In the genomic region with DNA sequence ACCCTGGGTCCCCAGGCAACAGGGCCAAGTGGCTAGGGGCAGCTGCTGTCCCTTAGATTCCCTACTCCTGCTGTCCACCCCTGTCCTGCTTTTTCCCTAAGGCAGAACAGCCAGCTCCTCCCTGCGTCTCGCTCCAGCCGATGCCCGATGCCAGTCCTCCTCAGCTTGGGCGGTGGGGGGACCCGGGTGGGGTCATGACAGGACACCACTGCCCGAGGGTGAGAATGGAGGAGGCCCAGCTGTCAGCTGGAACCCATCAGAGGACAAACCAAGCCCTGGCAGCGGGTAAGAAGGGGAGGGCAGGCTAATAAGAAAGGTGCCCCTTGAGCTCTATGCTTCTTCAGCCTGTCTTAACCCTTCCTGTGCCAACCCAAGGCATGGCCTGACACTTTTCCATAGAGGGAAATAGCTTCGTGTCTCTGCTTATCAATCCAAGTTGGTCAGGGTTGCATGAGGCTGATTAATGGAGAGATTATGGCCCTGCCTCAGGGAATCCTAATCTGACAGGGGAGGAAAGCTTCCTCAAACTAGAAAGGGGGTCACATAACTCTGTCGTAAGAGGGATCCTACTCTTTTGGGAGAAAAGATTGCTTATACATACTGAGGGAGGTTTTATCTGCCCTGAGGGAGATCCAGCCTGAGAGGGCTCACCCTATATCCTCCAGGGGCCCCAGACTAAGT, we compare ENCODE assay signal across 15 mouse cellular contexts. TPM values are rescaled to one million over a fixed set of nuclear protein-coding genes. Genes with fewer than 3 reads are reported as not detected.
DNase-seq lines count a peak whose midpoint lies in the region; ATAC-seq lines count a peak whose summit lies in the region.
"Had no signal": no experiment of that assay in that cellular context is flagged by ENCODE, and none has a peak within 500 bp of the region (broad histone marks: within the 10 kb centered on the region; RNA-seq: fewer than 3 reads in every experiment).

No protein-coding gene starts in this region.

- WGBS in kidney, embryonic 15.5 days: 38% methylated on average over 10 of the region's 10 CpGs
- WGBS in neural tube, embryonic 12.5 days: 73% methylated on average over 10 of the region's 10 CpGs
- 54% methylated on average over 10 of the region's 10 CpGs for WGBS in neural tube, embryonic 15.5 days

- H3K4me2 ChIP-seq in kidney, embryonic 15.5 days: no peak overlapping the region
- 0 out of 2 replicates have a peak overlapping the region, but pooled peaks have one; percentile 4 for H3K4me2 ChIP-seq in neural tube, embryonic 12.5 days (replicated peaks)
- H3K4me2 ChIP-seq in neural tube, embryonic 15.5 days: no peak overlapping the region
- H3K4me2 ChIP-seq: limb, embryonic 13.5 days; midbrain, embryonic 12.5 days had no signal

- peak; percentile 30 for DNase-seq in gastrocnemius, adult 18-20 months (ENCODE audit: low spot score)
- no peak for DNase-seq in gastrocnemius, postnatal 36 days
- DNase-seq in kidney, postnatal 25 days: no peak
- peak; percentile 44 for DNase-seq in lung, postnatal 36 days
- no peak for DNase-seq in right cerebral cortex, postnatal 25 days
- DNase-seq: adrenal gland, postnatal 25 days; liver, postnatal 0 days; thymus, postnatal 14 days had no signal

- no peak overlapping the region for H3K9ac ChIP-seq in kidney, embryonic 15.5 days
- H3K9ac ChIP-seq in neural tube, embryonic 12.5 days: no peak overlapping the region
- no peak overlapping the region for H3K9ac ChIP-seq in neural tube, embryonic 15.5 days (replicated peaks)
- H3K9ac ChIP-seq: limb, embryonic 13.5 days; liver, postnatal 0 days; midbrain, embryonic 12.5 days had no signal

- H3K27me3 ChIP-seq in kidney, embryonic 15.5 days: no peaks in the 10 kb centered on the region
- H3K27me3 ChIP-seq in neural tube, embryonic 12.5 days (replicated peaks): no peaks in the 10 kb centered on the region
- no peaks in the 10 kb centered on the region for H3K27me3 ChIP-seq in neural tube, embryonic 15.5 days (replicated peaks)

- H3K4me1 ChIP-seq in kidney, embryonic 15.5 days: peaks cover 47% of the 10 kb centered on the region
- peaks cover 8% of the 10 kb centered on the region; the same call in 1 of the 2 replicates for H3K4me1 ChIP-seq in neural tube, embryonic 12.5 days
- H3K4me1 ChIP-seq in neural tube, embryonic 15.5 days: peaks cover 25% of the 10 kb centered on the region

- intact Hi-C loops in gastrocnemius, postnatal 36 days (cut with DNase I): no loop called here

- no peaks in the 10 kb centered on the region for H3K9me3 ChIP-seq in kidney, embryonic 15.5 days (replicated peaks)
- no peaks in the 10 kb centered on the region for H3K9me3 ChIP-seq in neural tube, embryonic 12.5 days
- H3K9me3 ChIP-seq in neural tube, embryonic 15.5 days (replicated peaks): no peaks in the 10 kb centered on the region
- H3K9me3 ChIP-seq: limb, embryonic 13.5 days; midbrain, embryonic 12.5 days had no signal

- no peak overlapping the region for H3K4me3 ChIP-seq in kidney, embryonic 15.5 days (replicated peaks)
- H3K4me3 ChIP-seq in neural tube, embryonic 12.5 days: no peak overlapping the region
- H3K4me3 ChIP-seq in neural tube, embryonic 15.5 days (replicated peaks): no peak overlapping the region
- H3K4me3 ChIP-seq: limb, embryonic 13.5 days; midbrain, embryonic 12.5 days had no signal

- H3K27ac ChIP-seq in kidney, embryonic 15.5 days: 0 out of 2 replicates have a peak overlapping the region, but pooled peaks have one; percentile 42
- no peak overlapping the region for H3K27ac ChIP-seq in neural tube, embryonic 12.5 days
- H3K27ac ChIP-seq in neural tube, embryonic 15.5 days (replicated peaks): no peak overlapping the region
- H3K27ac ChIP-seq: limb, embryonic 13.5 days; midbrain, embryonic 12.5 days had no signal

- no peaks in the 10 kb centered on the region for H3K36me3 ChIP-seq in kidney, embryonic 15.5 days
- no peaks in the 10 kb centered on the region for H3K36me3 ChIP-seq in neural tube, embryonic 12.5 days
- no peaks in the 10 kb centered on the region for H3K36me3 ChIP-seq in neural tube, embryonic 15.5 days
- H3K36me3 ChIP-seq: limb, embryonic 13.5 days; midbrain, embryonic 12.5 days had no signal

- peak; percentile 69; the same call in 1 of the 2 replicates for ATAC-seq in kidney, embryonic 15.5 days (replicated peaks; ENCODE audit: low FRiP score)
- no peak for ATAC-seq in neural tube, embryonic 12.5 days (ENCODE audit: low FRiP score, low read depth)
- ATAC-seq in neural tube, embryonic 15.5 days (ENCODE audit: low FRiP score): no peak
- ATAC-seq: forebrain, embryonic 16.5 days; liver, postnatal 0 days had no signal

RNA-seq across cellular contexts. Expression of a gene that starts 27.5 kb away (rescaled TPM):
- not detected for total RNA-seq in gastrocnemius, adult 18-20 months (2021)
- total RNA-seq in gastrocnemius, postnatal 36 days (2021): not detected
- polyA plus RNA-seq in kidney, embryonic 15.5 days (2015; fragmentation: Nextera tagmentation; extraction: Ambion mirVana): 0.68 TPM in 1 of 2 replicates, not detected in the other
- not detected in 2 replicates for polyA plus RNA-seq in neural tube, embryonic 12.5 days (2016; fragmentation: Nextera tagmentation; extraction: Ambion mirVana)
- 0.40 TPM in 1 of 2 replicates, not detected in the other for polyA plus RNA-seq in neural tube, embryonic 15.5 days (2015; fragmentation: Nextera tagmentation; extraction: Ambion mirVana)
- total RNA-seq: adrenal gland, postnatal 25 days had no signal
- polyA plus RNA-seq: intestine, embryonic 14.5 days; limb, embryonic 13.5 days; liver, postnatal 0 days; midbrain, embryonic 12.5 days had no signal

Comparison
In these comparisons a context has a peak if more than half of its experiments do, and no peak if none do; other contexts are left out.
1. DNase-seq: peak in gastrocnemius, adult 18-20 months (single experiment) and lung, postnatal 36 days (single experiment); none in gastrocnemius, postnatal 36 days (0 of 2), kidney, postnatal 25 days (0 of 2) and right cerebral cortex, postnatal 25 days (single experiment).